Mouse (Mus musculus): ENCODE measurements around the gene Fgd2.

Fgd2 gene

DNA sequence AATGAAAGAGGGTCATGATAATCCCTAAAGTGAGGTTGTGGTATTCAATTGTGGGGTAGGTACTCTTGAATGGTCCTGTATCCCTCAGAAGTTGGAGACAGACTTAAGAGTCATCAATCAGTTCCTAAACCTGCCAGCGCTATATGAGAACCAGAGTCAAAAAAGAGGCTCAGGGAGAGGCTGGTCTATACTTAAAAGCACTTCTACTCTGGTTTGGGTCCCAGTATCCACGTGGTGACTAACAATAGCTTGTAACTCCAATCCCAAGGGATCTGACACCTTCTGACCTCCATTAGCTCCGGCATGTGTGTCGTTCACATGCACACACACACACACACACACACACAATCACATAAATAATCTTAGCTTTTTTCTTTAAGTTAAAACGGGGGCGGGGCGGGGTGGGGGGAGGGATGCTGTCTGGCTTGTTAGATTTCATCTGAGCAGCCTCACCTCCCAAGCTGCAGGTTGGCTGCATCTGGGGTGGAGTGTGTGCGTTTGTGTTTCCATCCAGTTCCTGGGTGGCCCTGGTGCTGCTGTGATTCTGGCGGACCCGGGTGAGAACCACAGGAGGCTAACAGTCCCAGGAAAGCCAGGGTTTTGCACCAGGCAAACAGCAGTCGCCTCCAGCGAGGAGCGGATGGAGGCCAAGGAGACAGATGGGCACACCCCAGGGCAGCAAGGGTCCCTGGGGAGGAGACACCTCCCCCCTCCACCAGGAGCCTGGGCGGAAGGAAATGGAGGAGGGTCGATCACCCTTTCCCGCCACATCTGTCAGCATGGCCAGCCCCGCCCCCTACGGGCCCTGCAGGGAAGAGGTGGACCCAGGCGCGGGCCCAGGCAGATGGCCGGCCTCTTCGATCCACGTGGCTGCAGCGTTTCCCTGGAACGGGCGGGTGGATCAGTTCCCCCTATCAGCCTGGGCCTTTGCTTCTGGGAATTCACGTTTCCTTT, 37.0 kb downstream of the Fgd2 start:
- DNase-seq (ENCODE audit: low spot score) = peak; percentile 86

GRCm38 (mm10) chr17:29398434-29399026, 37.8 kb downstream of the Fgd2 start:
- no peak for DNase-seq (ENCODE audit: low spot score)

DNA sequence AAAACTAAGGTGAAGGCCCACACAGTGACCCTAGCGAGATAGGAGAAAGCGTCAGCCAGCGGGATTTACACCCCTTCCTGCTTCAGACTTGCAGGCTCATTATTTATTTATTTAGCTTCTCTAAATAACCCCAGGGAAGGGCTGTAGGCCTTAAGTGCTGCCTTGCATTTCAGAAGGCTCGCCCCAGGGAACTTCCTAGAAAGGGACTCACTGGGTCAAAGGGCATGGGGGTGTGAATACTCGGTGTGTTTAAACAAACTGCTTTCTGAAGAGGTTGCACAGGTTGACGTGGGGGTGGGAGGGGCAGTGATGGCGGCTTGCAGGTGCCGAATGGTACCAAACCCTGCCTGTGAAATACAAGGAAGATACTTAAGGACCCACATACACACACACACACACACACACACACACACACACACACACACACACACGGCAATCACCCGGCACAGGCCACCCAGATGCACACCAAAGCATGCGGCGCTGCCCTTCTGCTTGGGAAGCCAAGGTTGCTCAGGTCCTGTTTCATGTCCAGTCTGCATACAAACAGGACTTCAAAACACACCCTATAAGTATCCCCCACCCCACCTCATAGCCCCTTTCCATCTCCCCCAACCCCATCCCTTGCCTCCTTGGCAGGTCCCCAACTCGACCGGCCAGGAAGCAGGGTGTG, 38.7 kb downstream of the Fgd2 start:
- DNase-seq (ENCODE audit: low spot score) = peak; percentile 22

- no peak for DNase-seq (ENCODE audit: low spot score)
These were observed 39.3 kb downstream of the Fgd2 start for GRCm38 (mm10) chr17:29400044-29400443.

GRCm38 (mm10) chr17:29401741-29402268, 41.1 kb downstream of the Fgd2 start:
- peak; percentile 46 for DNase-seq (ENCODE audit: low spot score)

GRCm38 (mm10) chr17:29403179-29403578, 42.5 kb downstream of the Fgd2 start:
- no peak for DNase-seq (ENCODE audit: low spot score)

- DNase-seq (ENCODE audit: low spot score) = no peak
These were observed 44.8 kb downstream of the Fgd2 start for GRCm38 (mm10) chr17:29405501-29405900.

GRCm38 (mm10) chr17:29406077-29406476, 45.4 kb downstream of the Fgd2 start:
- no peak for DNase-seq (ENCODE audit: low spot score)

- no peak for DNase-seq (ENCODE audit: low spot score)
These were observed 46.7 kb downstream of the Fgd2 start for GRCm38 (mm10) chr17:29407405-29407804.

- DNase-seq (ENCODE audit: low spot score) = no peak
These were observed 47.6 kb downstream of the Fgd2 start for GRCm38 (mm10) chr17:29408364-29408763.

- DNase-seq (ENCODE audit: low spot score) = no peak
These were observed 49.2 kb downstream of the Fgd2 start for GRCm38 (mm10) chr17:29409800-29410343.

DNA sequence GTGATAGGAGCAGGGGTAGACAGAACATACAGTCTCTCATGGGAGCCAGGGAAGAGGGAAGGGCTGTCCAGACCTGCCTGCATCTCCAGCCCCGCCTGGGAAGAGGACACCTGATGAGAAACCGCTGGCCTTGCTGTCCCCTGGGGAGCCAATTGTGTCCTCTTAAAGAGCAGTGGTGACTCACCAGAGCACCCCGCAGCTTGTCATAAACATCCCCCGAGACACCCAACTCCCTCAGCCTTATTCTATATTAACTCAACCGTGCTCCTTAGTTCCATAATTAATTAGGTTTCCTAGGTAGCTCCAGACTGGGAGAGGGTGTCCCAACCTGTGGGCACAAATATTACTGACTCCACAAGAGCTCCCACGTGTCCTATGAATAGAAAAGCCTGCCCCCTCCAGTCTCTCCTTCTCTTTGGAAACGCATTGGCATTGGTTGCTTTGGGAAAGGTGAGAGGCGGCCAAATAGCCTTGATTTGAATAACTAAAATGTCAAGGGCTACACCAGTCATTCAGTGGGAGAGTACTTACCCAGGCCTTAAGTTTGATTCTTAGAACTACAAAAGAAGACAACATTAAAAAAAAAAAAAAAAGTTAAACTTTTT, 51.2 kb downstream of the Fgd2 start:
- no peak for DNase-seq (ENCODE audit: low spot score)

DNA sequence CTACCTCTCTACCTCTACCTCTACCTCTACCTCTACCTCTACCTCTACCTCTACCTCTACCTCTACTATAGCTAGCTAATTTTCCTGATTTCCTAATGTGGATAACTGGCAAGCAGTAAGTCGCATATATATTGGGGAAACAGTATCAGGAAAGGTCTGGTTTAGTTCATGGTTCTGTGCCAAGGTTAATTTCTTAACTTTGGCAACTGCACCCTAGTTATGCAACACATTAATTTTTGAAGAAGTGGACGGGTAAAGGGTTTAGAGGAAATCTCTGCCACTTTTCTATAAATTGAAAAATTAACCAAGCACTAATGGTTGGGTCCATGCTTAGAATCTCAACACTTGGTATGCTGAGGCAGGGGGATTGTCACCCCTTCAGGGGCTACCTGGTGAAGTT, 53.9 kb downstream of the Fgd2 start:
- DNase-seq (ENCODE audit: low spot score) = no peak

DNA sequence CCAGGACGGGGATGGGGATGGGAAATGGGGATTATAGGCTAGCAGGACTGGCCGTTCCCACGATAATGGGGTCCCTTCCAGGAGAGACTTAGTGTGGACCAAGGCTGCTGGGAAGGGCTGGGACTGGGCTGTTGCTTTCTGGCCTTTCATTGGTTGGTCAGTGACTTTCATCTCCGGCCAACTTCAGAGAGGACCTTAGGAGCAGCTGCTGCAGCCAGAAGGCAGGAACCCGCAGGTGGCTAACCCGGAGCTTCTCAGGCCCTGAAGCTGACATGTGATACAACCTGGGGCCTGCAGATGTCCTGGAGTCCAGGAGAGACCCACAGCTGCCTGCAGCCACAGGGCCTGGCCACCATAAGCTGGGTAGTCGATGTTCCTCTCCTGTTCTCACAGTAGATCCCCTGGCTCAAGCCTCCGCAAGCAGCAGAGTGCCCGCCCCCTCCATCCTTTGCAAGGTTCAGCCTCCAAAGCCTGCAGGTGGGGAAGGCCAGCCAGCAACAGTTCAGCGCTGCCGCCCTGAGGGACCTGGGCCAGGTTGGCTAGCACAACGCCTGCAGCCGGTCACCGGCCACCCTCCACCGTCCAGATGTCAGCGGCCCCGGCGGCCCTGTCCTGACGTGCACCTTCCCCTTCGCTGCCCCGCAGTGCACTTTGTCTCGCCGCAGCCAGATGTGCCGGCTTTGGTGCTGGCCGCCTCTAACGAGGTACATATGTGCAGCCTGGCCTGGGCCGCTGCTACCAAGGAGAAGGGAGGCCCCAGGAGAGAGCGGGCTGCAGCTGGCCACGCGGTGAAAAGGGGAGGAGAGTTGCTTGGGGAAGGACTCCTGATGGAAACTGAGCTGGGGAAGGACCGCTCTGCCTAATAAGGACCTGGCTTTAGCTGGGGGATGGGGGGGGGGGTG, 55.3 kb downstream of the Fgd2 start:
- peak; percentile 37 for DNase-seq (ENCODE audit: low spot score)

DNA sequence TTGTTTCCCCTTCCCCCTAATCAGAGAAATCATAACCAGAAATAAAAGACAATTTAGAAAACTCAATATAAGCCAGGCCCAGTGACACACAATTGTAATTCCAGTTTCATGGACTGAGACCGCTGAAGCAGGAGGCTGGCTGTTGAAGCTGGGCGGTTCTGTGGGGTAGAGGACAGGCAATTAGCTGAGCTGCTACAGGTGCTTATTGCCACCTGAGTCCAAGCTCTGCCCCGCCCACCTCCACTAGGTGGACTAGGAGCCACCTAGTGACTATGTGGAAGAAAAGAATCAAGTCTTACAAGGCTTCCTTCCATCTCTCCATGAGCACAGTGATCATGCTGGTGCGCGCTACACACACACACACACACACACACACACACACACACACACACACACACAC, 56.0 kb downstream of the Fgd2 start:
- DNase-seq (ENCODE audit: low spot score) = no peak

DNA sequence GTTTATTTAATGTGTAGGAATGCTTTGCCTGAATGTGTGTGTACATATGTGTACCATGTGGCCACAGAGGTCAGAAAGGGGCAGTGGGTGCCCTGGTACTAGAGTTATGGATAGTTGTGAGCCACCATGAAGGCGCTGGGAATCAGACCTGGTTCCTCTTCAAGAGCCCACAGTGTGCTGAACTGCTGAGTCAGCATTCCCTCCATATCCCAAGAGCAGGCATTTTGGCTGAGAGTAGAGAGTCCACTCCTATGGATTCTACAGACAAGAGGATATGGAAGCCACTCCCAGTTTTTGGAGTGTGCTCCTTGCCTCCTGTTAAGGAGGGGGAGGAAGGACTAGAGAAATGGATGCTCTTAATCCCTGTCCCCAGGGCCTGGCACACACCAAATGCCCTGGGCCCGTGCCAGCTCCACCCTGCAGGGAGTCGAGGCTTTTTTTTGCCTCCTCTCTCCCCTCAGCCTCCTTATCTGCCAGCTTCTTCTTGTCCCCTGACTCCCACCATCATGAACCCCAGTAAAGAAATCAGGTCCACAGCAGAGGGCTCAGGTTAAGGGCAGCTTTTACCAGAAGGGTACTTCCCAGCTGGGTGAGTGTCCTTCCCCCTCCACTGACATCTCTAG, 58.2 kb downstream of the Fgd2 start:
- no peak for DNase-seq (ENCODE audit: low spot score)

GRCm38 (mm10) chr17:29419976-29420739, 59.4 kb downstream of the Fgd2 start:
- no peak for DNase-seq (ENCODE audit: low spot score)

DNA sequence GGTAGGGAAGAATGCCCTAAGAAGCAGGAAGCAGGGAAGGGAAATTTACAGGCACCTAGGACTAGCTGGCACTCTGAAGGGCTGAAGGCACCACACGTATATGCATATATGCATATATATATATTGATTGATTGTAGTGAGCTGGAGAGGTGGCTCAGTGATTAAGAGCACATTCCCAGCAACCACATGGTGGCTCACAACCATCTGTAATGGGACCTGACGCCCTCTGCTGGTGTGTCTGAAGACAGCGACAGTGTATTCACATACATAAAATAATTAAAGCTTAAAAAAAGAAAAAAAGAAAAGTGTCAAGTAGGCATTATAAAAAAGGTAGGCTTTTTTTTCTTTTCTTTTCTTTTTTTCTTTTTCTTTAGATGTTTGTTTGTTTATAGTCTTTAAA, 60.6 kb downstream of the Fgd2 start:
- DNase-seq (ENCODE audit: low spot score) = no peak

GRCm38 (mm10) chr17:29422337-29422736, 61.6 kb downstream of the Fgd2 start:
- DNase-seq (ENCODE audit: low spot score) = no peak

All from urinary bladder, postnatal 14 days (tissue).